Mouse (Mus musculus): ENCODE data around the gene Crlf3. TPM values are rescaled to one million over a fixed set of nuclear protein-coding genes. Genes with fewer than 3 reads are reported as not detected.
"Not testable (repeated sequence)": the region's sequence is repeated elsewhere in the genome, so short reads cannot be mapped to it uniquely, and the experiment has no call there.

The Crlf3 gene
- polyA plus RNA-seq, 1 experiment from 2014 or later, result 31.7 TPM

- no peaks in the 10 kb centered on the region for H3K9me3 ChIP-seq
- no peak overlapping the region for H3K4me3 ChIP-seq (replicated peaks)
- no peaks in the 10 kb centered on the region for H3K27me3 ChIP-seq (replicated peaks)
- no peaks in the 10 kb centered on the region for H3K36me3 ChIP-seq
- H3K4me2 ChIP-seq (replicated peaks), result peak overlapping the region; percentile 73
- H3K27ac ChIP-seq, result peak overlapping the region; percentile 99
- no peak for ATAC-seq
- peaks cover 9% of the 10 kb centered on the region; the same call in 1 of the 2 replicates for H3K4me1 ChIP-seq (replicated peaks)
- 78% methylated on average over 7 of the region's 7 CpGs for WGBS
- no peak overlapping the region for H3K9ac ChIP-seq
Observed at GRCm38 (mm10) chr11:80081786-80082319, 1.1 kb upstream of the Crlf3 start.

GRCm38 (mm10) chr11:80080381-80080825 is 388 bp downstream of the Crlf3 start:
- peak overlapping the region; percentile 99 for H3K4me3 ChIP-seq (replicated peaks)
- H3K9ac ChIP-seq, result peak overlapping the region; percentile 99
- peaks cover 6% of the 10 kb centered on the region; the same call in 1 of the 2 replicates for H3K4me1 ChIP-seq (replicated peaks)
- WGBS, result under 1% methylated on average over 32 of the region's 32 CpGs
- no peaks in the 10 kb centered on the region for H3K9me3 ChIP-seq
- no peaks in the 10 kb centered on the region for H3K36me3 ChIP-seq
- ATAC-seq, result peak; percentile 48; the same call in 1 of the 2 replicates
- H3K27me3 ChIP-seq (replicated peaks), result no peaks in the 10 kb centered on the region
- H3K4me2 ChIP-seq (replicated peaks), result peak overlapping the region; percentile 73
- H3K27ac ChIP-seq, result peak overlapping the region; percentile 99

- Histone ChIP-seq H3K36me3 (no peaks in the 10 kb centered on the region), H3K4me2 (replicated peaks) (peak overlapping the region; percentile 73), H3K4me1 (replicated peaks) (peaks cover 5% of the 10 kb centered on the region; the same call in 1 of the 2 replicates), H3K27ac (no peak overlapping the region), H3K9ac (peak overlapping the region; percentile 99; the same call in 1 of the 2 replicates), H3K27me3 (replicated peaks) (no peaks in the 10 kb centered on the region), H3K9me3 (no peaks in the 10 kb centered on the region), H3K4me3 (replicated peaks) (peak overlapping the region; percentile 99)
- 59% methylated on average over 6 of the region's 6 CpGs for WGBS
- ATAC-seq, result no peak
Observed at GRCm38 (mm10) chr11:80079751-80080150, 1.0 kb downstream of the Crlf3 start.

GRCm38 (mm10) chr11:80078831-80079230 is 2.0 kb downstream of the Crlf3 start:
- Histone ChIP-seq H3K4me1 (replicated peaks) (peaks cover 5% of the 10 kb centered on the region; the same call in 1 of the 2 replicates), H3K9me3 (no peaks in the 10 kb centered on the region), H3K27me3 (replicated peaks) (no peaks in the 10 kb centered on the region), H3K27ac (no peak overlapping the region), H3K9ac (no peak overlapping the region), H3K4me3 (replicated peaks) (no peak overlapping the region), H3K4me2 (replicated peaks) (no peak overlapping the region), H3K36me3 (no peaks in the 10 kb centered on the region)
- 15% methylated on average over 1 of the region's 1 CpGs for WGBS
- no peak for ATAC-seq

- no peak overlapping the region for H3K9ac ChIP-seq
- no peak overlapping the region for H3K4me3 ChIP-seq (replicated peaks)
- no peaks in the 10 kb centered on the region for H3K27me3 ChIP-seq (replicated peaks)
- H3K4me2 ChIP-seq (replicated peaks), result no peak overlapping the region
- H3K36me3 ChIP-seq, result no peaks in the 10 kb centered on the region
- ATAC-seq, result no peak
- H3K4me1 ChIP-seq (replicated peaks), result peaks cover 5% of the 10 kb centered on the region; the same call in 1 of the 2 replicates
- no peak overlapping the region for H3K27ac ChIP-seq
- no peaks in the 10 kb centered on the region for H3K9me3 ChIP-seq
- WGBS, result 83% methylated on average over 14 of the region's 14 CpGs
Observed at GRCm38 (mm10) chr11:80077784-80078545, 2.8 kb downstream of the Crlf3 start.

GRCm38 (mm10) chr11:80075608-80076277 is 5.0 kb downstream of the Crlf3 start:
- no peak overlapping the region for H3K9ac ChIP-seq
- H3K36me3 ChIP-seq, result no peaks in the 10 kb centered on the region
- no peak overlapping the region for H3K27ac ChIP-seq
- no peak overlapping the region for H3K4me2 ChIP-seq (replicated peaks)
- WGBS, result 91% methylated on average over 5 of the region's 5 CpGs
- H3K27me3 ChIP-seq (replicated peaks), result no peaks in the 10 kb centered on the region
- no peaks in the 10 kb centered on the region for H3K9me3 ChIP-seq
- H3K4me3 ChIP-seq (replicated peaks), result no peak overlapping the region
- ATAC-seq, result no peak
- H3K4me1 ChIP-seq (replicated peaks), result no peaks in the 10 kb centered on the region

- no peak overlapping the region for H3K4me3 ChIP-seq (replicated peaks)
- no peaks in the 10 kb centered on the region for H3K36me3 ChIP-seq
- H3K9me3 ChIP-seq, result no peaks in the 10 kb centered on the region
- 87% methylated on average over 3 of the region's 3 CpGs for WGBS
- no peak overlapping the region for H3K9ac ChIP-seq
- H3K27me3 ChIP-seq (replicated peaks), result no peaks in the 10 kb centered on the region
- H3K27ac ChIP-seq, result no peak overlapping the region
- no peak overlapping the region for H3K4me2 ChIP-seq (replicated peaks)
- ATAC-seq, result no peak
- H3K4me1 ChIP-seq (replicated peaks), result no peaks in the 10 kb centered on the region
Observed at GRCm38 (mm10) chr11:80072365-80072764, 8.4 kb downstream of the Crlf3 start.

GRCm38 (mm10) chr11:80071039-80071438 is 9.8 kb downstream of the Crlf3 start:
- no peaks in the 10 kb centered on the region for H3K27me3 ChIP-seq (replicated peaks)
- H3K4me3 ChIP-seq (replicated peaks), result no peak overlapping the region
- 94% methylated on average over 2 of the region's 2 CpGs for WGBS

GRCm38 (mm10) chr11:80069815-80070214 is 11.0 kb downstream of the Crlf3 start:
- H3K9me3 ChIP-seq, result no peaks in the 10 kb centered on the region
- no peaks in the 10 kb centered on the region for H3K36me3 ChIP-seq
- no peaks in the 10 kb centered on the region for H3K27me3 ChIP-seq (replicated peaks)
- H3K9ac ChIP-seq, result no peak overlapping the region
- H3K27ac ChIP-seq, result no peak overlapping the region
- H3K4me2 ChIP-seq (replicated peaks), result no peak overlapping the region
- H3K4me3 ChIP-seq (replicated peaks), result no peak overlapping the region
- H3K4me1 ChIP-seq (replicated peaks), result no peaks in the 10 kb centered on the region
- no peak for ATAC-seq
- WGBS, result 80% methylated on average over 3 of the region's 3 CpGs

More at GRCm38 (mm10) chr11:80071039-80071438, 9.8 kb downstream of the Crlf3 start:
- Histone ChIP-seq H3K4me1 (replicated peaks) (no peaks in the 10 kb centered on the region), H3K4me2 (replicated peaks) (no peak overlapping the region), H3K36me3 (no peaks in the 10 kb centered on the region), H3K9me3 (no peaks in the 10 kb centered on the region), H3K27ac (no peak overlapping the region), H3K9ac (no peak overlapping the region)
- no peak for ATAC-seq

GRCm38 (mm10) chr11:80067558-80067957 is 13.2 kb downstream of the Crlf3 start:
- no peak overlapping the region for H3K27ac ChIP-seq
- no peaks in the 10 kb centered on the region for H3K36me3 ChIP-seq
- ATAC-seq, result no peak
- no peak overlapping the region for H3K4me3 ChIP-seq (replicated peaks)
- H3K4me1 ChIP-seq (replicated peaks), result no peaks in the 10 kb centered on the region
- no peaks in the 10 kb centered on the region for H3K9me3 ChIP-seq
- H3K27me3 ChIP-seq (replicated peaks), result no peaks in the 10 kb centered on the region
- H3K4me2 ChIP-seq (replicated peaks), result no peak overlapping the region
- H3K9ac ChIP-seq, result no peak overlapping the region
- 74% methylated on average over 5 of the region's 5 CpGs for WGBS

GRCm38 (mm10) chr11:80066373-80066772 is 14.4 kb downstream of the Crlf3 start:
- not testable (repeated sequence) for ATAC-seq; H3K4me2 ChIP-seq (replicated peaks)
- WGBS, result 86% methylated on average over 4 of the region's 4 CpGs

GRCm38 (mm10) chr11:80062159-80062558 is 18.6 kb downstream of the Crlf3 start:
- peaks cover 9% of the 10 kb centered on the region; the same call in 1 of the 2 replicates for H3K36me3 ChIP-seq
- no peak for ATAC-seq
- 43% methylated on average over 4 of the region's 4 CpGs for WGBS

More at GRCm38 (mm10) chr11:80066373-80066772, 14.4 kb downstream of the Crlf3 start:
- H3K27ac ChIP-seq; H3K27me3 ChIP-seq (replicated peaks); H3K36me3 ChIP-seq; H3K4me3 ChIP-seq (replicated peaks); H3K9me3 ChIP-seq; H3K9ac ChIP-seq; H3K4me1 ChIP-seq (replicated peaks): not testable (repeated sequence)

More at GRCm38 (mm10) chr11:80062159-80062558, 18.6 kb downstream of the Crlf3 start:
- Histone ChIP-seq H3K27ac (no peak overlapping the region), H3K4me3 (replicated peaks) (no peak overlapping the region), H3K9ac (no peak overlapping the region), H3K4me1 (replicated peaks) (no peaks in the 10 kb centered on the region), H3K9me3 (no peaks in the 10 kb centered on the region), H3K27me3 (replicated peaks) (no peaks in the 10 kb centered on the region), H3K4me2 (replicated peaks) (no peak overlapping the region)

Data from intestine, embryonic 15.5 days (tissue).